Mouse (Mus musculus) ovary, adult 18-20 months (tissue): Measurements from ENCODE around the gene Thap4.
A peak's percentile ranks its signal among the peaks of the same experiment; 100 is the strongest.
"Not testable (repeated sequence)": the region's sequence is repeated elsewhere in the genome, so short reads cannot be mapped to it uniquely, and the experiment has no call there.

ENCODE experiments used
- DNase-seq: peaks from one replicate; pipeline ENCODE4 v3.0.0; 2022; ENCODE audit warnings: low spot score, mixed read lengths

Thap4 gene

GRCm38 (mm10) chr1:93689901-93690496 lies 64.7 kb downstream of the Thap4 start:
- DNase-seq, result no peak

- peak; percentile 50 for DNase-seq
These were observed 66.5 kb downstream of the Thap4 start for GRCm38 (mm10) chr1:93688154-93688553.

DNA sequence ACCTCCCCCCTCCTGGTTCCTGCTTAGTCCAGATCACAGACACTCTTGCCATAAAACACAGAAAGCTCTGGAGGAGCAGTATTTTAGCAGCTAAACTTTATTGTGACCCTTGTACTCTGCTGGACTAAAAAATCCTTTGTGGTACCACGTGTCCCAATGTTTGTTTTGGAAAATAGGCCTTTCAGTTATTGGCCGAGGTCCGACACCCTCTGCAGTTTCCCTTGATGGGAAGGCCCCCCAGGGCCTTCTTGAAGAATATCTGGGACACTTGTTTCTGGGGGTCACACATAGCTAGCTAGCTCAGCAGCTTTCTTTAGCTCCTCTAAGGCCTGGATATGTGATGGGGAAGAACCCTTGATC lies 67.7 kb downstream of the Thap4 start:
- no peak for DNase-seq

DNA sequence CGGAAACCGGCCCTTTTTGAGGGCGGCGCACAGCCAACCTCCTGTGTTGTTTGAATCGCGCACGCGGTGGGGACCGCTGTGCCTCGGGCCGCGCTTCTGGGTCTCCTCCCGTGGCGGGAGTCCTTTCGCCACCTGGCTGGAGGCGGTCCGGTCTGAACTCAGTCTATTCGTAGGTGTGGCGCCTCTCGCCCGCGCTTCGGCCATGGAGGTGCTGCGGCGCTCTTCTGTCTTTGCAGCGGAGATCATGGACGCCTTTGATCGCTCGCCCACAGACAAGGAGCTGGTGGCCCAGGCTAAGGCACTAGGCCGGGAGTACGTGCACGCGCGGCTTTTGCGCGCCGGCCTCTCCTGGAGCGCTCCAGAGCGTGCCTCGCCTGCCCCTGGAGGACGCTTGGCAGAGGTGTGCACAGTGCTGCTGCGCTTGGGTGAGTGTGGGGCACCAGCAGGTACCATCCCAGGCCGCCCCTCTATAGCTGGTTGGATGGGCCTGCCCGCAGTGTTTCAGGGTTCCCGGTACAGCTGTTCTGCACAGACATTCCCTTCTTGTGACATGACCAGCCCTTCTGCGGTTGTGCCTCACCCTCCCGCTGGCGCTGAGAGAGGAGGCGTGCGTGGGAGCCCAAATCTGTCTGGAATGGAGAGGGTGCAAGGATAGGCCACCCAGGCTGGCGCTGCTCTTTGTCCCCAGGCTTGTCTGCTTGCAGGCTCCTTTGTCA lies 68.3 kb downstream of the Thap4 start:
- DNase-seq, result peak; percentile 48

DNA sequence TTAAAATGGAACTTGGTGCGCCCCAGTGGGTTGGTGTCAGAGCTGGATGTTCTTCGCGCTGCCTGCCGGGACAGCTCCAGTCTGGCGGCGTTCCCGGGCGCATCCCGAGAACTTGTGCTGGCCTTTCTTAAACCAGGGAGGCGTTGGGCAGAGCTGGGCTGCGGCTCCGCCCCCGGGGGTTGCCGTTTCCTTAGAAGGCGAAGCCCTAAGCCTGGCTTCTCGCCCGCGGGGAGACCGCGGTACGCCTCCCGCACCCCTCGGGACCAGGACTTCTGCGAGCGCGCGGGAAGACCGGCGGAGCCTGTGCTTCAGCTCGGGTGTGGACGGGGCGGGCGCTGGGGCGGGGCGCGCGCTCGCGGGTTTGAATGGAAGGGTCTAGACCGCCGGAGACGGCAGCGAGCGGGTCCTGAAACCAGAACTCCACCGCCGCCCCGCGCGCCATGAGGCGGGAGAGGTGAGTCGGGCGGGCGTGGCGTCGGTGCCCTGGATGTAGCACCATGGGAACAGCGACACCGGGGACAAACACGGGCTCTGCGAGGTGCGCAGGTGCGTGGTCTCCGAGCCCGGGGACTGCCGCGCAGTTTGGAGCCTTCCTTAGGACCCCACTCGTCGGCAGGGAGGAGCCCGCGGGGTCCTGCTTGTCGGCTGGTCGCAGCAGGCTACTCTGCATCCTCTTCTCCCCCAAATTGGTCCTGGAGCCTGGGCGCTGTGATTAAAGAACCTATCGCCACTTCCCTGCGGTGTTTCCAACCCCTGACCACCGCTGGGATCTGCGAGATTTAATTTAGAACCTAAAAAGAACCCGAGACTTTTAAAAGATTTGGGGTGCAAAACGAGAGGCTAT lies 69.0 kb downstream of the Thap4 start, which contains the start of gene Bok:
Bok (plus strand) TSS at position 260 of the 844 bp plus-strand sequence.
- peak; percentile 89 for DNase-seq

- DNase-seq, result no peak
These were observed 74.6 kb downstream of the Thap4 start for GRCm38 (mm10) chr1:93679889-93680568.

GRCm38 (mm10) chr1:93678386-93678785 lies 76.3 kb downstream of the Thap4 start:
- peak; percentile 58 for DNase-seq

DNA sequence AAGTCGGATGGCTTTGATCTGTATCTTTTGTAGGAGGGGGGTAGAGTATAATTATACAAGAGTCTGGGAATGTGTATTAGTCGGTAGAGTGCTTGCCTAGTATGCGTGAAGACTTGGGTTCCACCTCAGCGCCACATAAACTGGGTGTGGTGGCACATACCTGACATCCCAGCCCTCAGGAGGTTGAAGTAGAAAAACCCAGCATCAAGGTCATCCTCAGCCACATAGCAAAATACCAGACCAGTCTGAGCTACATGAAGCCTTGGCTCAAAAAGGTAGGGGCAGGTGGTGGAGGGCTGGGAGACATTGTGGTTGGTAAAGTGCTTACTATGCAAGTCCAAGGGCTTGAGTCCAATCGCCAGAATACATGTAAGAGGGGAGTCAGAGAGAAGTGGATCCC lies 82.0 kb downstream of the Thap4 start:
- no peak for DNase-seq

- DNase-seq, result no peak
These were observed 84.7 kb downstream of the Thap4 start for GRCm38 (mm10) chr1:93669941-93670340.

DNA sequence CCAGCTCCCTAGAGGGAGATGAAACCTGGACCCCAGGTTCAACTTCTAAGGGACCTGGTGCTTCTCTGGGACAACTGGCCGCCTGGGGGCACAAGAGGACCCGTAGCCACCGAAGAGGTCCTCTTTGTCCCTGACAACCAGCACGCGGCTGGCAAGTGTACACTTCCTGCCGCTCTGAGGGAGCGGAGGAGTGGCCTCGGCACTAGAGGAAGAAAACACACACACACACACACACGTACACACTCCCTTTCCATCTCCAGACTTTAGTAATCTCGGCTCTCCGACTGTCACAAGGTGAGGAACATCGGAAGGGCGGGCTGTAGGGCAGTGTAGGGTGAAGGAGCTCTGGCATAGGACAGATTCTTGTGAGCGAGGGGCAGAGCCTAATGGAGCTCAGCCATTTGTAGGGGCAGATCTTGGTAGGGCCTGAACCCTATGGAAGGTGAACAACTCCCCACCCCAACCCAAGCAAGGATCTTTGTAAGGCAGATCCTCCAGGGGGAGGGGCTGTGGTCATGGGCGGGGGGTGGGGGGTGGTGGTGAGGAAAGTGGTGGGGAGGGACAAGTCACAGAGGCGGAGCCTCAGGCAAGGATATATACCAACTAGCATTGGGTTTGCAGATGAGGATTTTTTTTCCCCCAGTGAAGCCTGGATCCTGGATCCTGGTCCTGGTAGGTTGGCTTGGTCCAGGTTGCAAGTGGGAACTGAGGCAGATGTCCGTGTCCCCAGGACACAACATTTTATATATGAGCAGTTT lies 85.7 kb downstream of the Thap4 start:
- peak; percentile 79 for DNase-seq

DNA sequence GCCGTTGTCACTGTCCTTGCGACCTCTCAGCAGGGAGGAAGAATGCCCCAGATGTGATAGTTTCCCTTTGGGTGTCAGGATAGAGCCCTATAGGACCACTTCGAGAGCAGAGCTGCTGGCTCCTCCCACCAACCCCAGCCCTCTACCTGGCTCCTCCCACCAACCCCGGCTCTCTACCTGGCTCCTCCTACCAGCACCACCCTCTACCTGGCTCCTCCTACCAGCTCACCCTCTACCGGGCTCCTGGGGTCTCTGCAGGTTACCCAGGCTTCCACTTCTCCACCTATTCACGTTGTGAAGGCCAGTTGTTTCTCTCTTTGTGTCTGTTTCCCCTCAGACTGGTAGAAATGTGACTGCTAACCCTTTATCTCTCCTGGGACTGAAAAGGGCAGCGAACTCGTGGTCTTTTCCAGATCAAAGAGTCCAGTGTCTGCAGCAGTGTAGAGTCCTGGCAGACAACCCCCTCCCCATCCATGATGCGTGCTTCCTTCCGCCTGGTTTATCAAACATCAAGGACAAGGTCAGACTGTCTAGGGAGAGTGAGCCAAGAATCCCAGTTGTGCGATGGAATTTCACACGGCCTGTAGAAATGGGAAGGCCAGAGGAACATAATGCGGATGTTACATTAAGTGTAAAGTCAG lies 86.8 kb downstream of the Thap4 start:
- DNase-seq, result peak; percentile 73

DNA sequence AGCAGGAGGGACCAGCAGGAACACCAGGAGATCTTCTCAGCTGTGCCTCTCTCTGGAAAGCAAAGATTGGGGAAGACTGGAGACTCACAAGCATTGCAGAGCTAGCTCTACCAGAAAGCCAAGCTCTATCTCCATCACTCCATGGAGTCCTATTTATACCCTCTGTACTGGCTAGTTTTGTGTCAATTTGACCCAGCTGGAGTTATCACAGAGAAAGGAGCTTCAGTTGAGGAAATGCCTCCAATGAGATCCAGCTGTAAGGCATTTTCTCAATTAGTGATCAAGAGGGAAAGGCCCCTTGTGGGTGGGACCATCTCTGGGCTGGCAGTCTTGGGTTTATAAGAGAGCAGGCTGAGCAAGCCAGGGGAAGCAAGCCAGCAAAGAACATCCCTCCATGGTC lies 96.1 kb downstream of the Thap4 start, which contains the start of gene Stk25:
Stk25 (minus strand) TSS at position 101 of the 400 bp plus-strand sequence.
- not testable (repeated sequence) for DNase-seq

DNA sequence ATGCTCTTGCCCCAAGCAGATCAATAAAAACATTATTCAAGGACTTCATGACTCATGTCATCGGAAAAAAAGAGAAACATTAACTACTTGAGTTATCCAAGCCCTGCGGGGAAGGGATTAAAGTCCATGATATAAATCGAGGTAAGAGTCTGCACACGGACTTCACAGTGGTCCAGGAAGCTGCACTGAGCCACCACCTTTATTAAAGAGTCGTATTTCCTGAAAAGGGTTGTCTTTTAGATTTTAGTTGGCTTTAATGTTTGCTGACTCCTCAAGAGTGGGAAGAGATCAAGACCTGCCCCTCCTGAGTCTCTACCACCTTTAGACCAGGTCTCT lies 97.7 kb downstream of the Thap4 start:
- no peak for DNase-seq

GRCm38 (mm10) chr1:93656325-93657024 lies 98.2 kb downstream of the Thap4 start:
- no peak for DNase-seq

DNA sequence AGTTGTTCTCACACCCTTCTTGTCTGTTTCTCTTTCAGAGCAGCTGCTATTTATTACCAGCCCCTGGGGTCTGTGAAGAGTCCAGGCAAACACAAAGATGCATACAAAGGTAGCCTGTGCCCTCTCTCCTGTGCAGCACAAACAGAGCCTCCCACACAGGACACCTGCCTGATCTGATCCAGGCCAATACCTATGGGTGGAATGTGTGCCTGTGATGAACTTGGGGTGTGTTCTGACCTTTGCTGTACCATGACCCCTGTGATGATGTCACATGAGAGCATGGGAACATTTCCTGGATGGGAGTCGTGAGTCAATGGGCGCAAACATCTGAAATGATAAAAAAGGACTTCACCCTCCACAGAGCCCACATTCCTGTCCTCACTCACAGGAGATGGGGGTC lies 99.9 kb downstream of the Thap4 start:
- no peak for DNase-seq

- no peak for DNase-seq
These were observed 100.4 kb downstream of the Thap4 start for GRCm38 (mm10) chr1:93654275-93654674.
